Mouse (Mus musculus) cerebellum, adult 2 months (tissue): ENCODE results near the gene Ksr1. TPM values are rescaled to one million over a fixed set of nuclear protein-coding genes. Genes with fewer than 3 reads are reported as not detected.

Source experiments
- DNase-seq, 2 experiments: peaks; one replicate each; pipeline ENCODE4 v3.0.0; 2021
- H3K27ac ChIP-seq: fragments of 200-500 bp; 2 replicates; pipeline ENCODE4 v1.5.1; 2012; ENCODE audit warnings: low read length, control low read depth, inconsistent platforms; ENCODE audit not compliant: insufficient read depth
- H3K27me3 ChIP-seq: fragments of 200-500 bp; 2 replicates; pipeline ENCODE4 v1.6.1; 2012; ENCODE audit warnings: inconsistent platforms, mild to moderate bottlenecking, low read length, moderate library complexity; ENCODE audit not compliant: control insufficient read depth, insufficient read depth
- H3K4me1 ChIP-seq: fragments of 200-500 bp; 2 replicates; pipeline ENCODE4 v1.6.1; 2011; ENCODE audit warnings: low read length; ENCODE audit not compliant: control insufficient read depth, insufficient read depth
- H3K4me3 ChIP-seq: fragments of 200-500 bp; replicated peaks from 2 replicates; pipeline ENCODE3; 2011; ENCODE audit warnings: mild to moderate bottlenecking, low read depth, low read length, control low read depth; ENCODE audit not compliant: insufficient read depth
- CTCF ChIP-seq: fragments of 200-500 bp; IDR thresholded peaks from 2 replicates; pipeline ENCODE4 v1.5.1; 2011; ENCODE audit warnings: low read depth, mild to moderate bottlenecking, control low read depth, low read length, moderate library complexity, borderline replicate concordance; ENCODE audit not compliant: insufficient read depth
- POLR2A ChIP-seq: fragments of 200-500 bp; IDR thresholded peaks from 2 replicates; pipeline ENCODE4 v1.6.1; 2011; ENCODE audit warnings: low read length, control low read depth, borderline replicate concordance; ENCODE audit not compliant: insufficient read depth
- WGBS: fragments of 180-500 bp; shearing (Covaris S2); methylation state at CpG from one replicate; pipeline ENCODE4 v1.1.7; 2018; 5-methylcytosine and 5-hydroxymethylcytosine counted together
- polyA plus RNA-seq: library from polyadenylated mRNA; depleted of rRNA; stranded (reverse); fragments of >200 nt; gene quantifications from 2 replicates; pipeline ENCODE4 v1.2.3, GENCODE M21; 2012

Gene Ksr1
- polyA plus RNA-seq, 1 experiment: 23.2 TPM

- Histone ChIP-seq H3K27me3 (no peaks in the 10 kb centered on the region), H3K4me3 (no peak overlapping the region), H3K4me1 (no peaks in the 10 kb centered on the region), H3K27ac (no peak overlapping the region)
- WGBS: 46% methylated on average over 12 of the region's 12 CpGs
- TF ChIP-seq POLR2A: no peak
- TF ChIP-seq CTCF: no peak
- DNase-seq: no peak
These were observed 167.8 kb downstream of the Ksr1 start for GRCm38 (mm10) chr11:78978176-78979019.

DNA sequence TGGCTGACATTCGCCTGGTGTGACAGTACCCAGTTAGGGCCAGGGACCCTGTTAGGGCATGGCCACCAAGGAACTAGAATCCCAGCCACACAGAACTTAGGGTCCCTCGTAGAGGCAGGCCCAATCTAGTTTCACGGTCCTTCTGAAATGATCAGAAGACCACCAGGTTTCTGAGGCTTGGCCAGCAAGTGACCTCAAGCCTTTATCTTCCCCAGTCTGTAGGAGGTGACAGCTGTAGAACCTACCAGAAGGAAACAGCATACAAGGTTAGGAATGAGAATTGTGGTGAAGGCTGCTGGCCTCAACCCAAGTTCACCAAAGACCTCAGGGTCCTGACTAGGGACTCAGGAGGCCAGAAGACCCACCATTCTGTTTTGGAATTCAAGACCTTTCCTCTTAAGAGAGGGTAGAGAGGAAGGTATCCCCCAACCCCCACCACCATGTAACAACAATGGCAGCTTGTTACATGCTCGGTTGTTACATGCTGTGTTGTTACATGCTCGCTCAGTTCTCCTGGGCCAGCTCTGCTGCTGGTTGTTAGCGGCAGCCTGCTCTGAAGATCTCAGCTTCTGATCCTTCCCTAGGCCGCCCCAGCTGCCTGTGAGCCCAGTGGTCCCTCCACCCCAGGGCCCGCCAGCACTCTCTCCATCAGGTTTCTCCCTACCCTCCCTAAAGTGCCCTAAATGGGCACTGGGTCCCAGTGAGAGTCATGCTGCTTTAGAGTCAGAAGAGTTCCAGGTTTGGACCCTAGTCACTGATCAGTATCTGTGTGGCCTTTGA lies 169.3 kb downstream of the Ksr1 start:
- H3K27me3 ChIP-seq: no peaks in the 10 kb centered on the region
- no peak overlapping the region for H3K4me3 ChIP-seq
- WGBS: 76% methylated on average over 8 of the region's 8 CpGs
- no peak for TF ChIP-seq POLR2A
- no peak for TF ChIP-seq CTCF
- no peak for DNase-seq
- H3K4me1 ChIP-seq: no peaks in the 10 kb centered on the region
- H3K27ac ChIP-seq: no peak overlapping the region

DNA sequence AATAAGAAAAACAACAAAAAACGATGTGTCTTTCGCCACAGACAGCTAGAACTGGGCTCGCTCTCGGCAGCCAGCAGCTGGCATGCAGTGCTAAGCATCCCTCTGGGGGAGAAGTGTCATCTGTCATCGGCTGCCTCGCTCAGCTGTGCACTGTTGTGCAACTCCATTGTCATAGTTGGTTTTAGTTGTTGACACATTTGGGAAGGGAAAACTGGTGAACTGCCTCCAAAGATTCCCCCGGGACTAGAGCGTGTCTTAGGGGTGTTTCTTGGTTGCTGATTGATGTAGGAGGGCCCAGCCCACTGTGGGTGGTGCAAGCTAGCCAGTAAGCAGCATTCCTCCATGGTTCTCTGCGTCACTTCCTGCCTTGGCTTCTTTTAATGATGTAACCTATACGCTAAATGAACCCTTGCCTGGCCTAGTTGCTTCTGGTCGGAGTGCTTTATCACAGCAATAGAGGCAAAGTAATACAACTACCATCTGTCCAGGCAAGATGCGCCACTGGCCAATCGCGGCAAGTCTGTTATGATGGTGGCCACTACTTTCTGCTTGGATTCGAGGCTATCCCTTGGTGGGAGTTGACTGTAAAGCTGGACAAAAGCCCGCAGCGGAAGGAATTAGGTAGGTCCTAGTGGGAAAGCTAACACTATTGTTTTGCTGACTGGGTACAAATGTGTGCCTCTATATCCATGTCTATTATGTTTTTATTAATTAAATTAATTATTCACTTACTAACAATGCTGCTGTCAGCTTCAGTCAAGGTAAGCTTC lies 172.6 kb downstream of the Ksr1 start:
- Histone ChIP-seq H3K4me3 (no peak overlapping the region), H3K27ac (no peak overlapping the region), H3K4me1 (no peaks in the 10 kb centered on the region), H3K27me3 (no peaks in the 10 kb centered on the region)
- WGBS: 47% methylated on average over 17 of the region's 17 CpGs
- TF ChIP-seq CTCF: no peak
- TF ChIP-seq POLR2A: no peak
- no peak for DNase-seq

DNA sequence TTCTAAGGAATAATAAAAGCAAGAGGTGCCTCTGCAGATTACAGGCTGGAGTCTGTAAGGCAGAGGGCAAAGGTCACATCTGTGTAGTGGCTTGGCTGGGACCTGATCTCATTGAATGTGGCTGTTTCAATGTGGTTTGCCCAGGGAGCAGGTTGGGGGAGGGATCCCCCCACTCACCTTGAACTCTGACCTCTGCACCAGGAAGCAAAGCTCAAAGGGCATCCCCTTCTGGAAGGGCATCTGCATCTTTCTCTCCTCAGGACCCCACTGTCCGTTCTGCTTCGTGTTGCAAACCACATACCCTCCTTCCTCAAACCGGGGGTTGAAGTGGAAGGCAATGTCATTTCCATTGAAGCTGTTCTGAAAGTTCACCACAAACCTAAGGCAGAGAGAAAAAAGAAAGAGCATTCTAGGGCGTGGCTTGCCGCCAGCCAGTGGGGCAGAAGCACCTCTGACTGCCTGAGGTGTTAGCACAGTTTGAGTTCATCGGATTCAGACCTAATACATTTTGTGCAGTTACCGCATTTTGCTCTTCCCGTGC lies 173.3 kb downstream of the Ksr1 start:
- no peaks in the 10 kb centered on the region for H3K4me1 ChIP-seq
- no peak for DNase-seq
- no peak for TF ChIP-seq CTCF
- no peak for TF ChIP-seq POLR2A
- 21% methylated on average over 8 of the region's 8 CpGs for WGBS
- H3K27me3 ChIP-seq: no peaks in the 10 kb centered on the region
- H3K27ac ChIP-seq: no peak overlapping the region
- H3K4me3 ChIP-seq: no peak overlapping the region

GRCm38 (mm10) chr11:78972328-78972727 lies 173.9 kb downstream of the Ksr1 start:
- TF ChIP-seq POLR2A: no peak
- no peak for TF ChIP-seq CTCF
- DNase-seq: no peak
- Histone ChIP-seq H3K4me1 (no peaks in the 10 kb centered on the region), H3K27me3 (no peaks in the 10 kb centered on the region), H3K27ac (no peak overlapping the region), H3K4me3 (no peak overlapping the region)
- 84% methylated on average over 6 of the region's 6 CpGs for WGBS

DNA sequence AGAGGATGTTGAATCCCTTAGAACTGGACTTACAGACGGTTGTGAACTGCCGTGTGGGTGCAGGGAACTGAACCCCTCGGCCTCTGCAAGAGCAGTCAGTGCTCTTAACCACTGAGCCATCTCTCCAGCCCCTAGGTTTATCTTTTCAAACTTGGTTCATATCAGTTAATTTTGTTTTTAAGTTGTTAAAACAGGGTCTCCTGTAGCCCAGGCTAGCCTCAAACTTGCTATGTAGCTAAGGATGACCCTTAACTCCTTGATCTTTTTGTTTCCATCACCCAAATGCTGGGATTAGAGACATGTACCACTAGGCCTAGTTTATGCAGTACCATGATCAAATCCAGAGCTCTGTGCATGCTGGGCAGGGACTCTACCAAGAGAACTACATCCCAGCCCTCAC lies 174.5 kb downstream of the Ksr1 start:
- Histone ChIP-seq H3K27me3 (no peaks in the 10 kb centered on the region), H3K27ac (no peak overlapping the region), H3K4me1 (no peaks in the 10 kb centered on the region), H3K4me3 (no peak overlapping the region)
- DNase-seq: no peak
- no peak for TF ChIP-seq CTCF
- TF ChIP-seq POLR2A: no peak
- 92% methylated on average over 3 of the region's 3 CpGs for WGBS

- H3K27ac ChIP-seq: no peak overlapping the region
- H3K4me1 ChIP-seq: no peaks in the 10 kb centered on the region
- no peak overlapping the region for H3K4me3 ChIP-seq
- no peak for DNase-seq
- no peaks in the 10 kb centered on the region for H3K27me3 ChIP-seq
- WGBS: 84% methylated on average over 8 of the region's 8 CpGs
- no peak for TF ChIP-seq POLR2A
- TF ChIP-seq CTCF: no peak
These were observed 175.1 kb downstream of the Ksr1 start for GRCm38 (mm10) chr11:78971096-78971495.
